Mouse (Mus musculus): ENCODE measurements around the gene Tmem79. TPM values are rescaled to one million over a fixed set of nuclear protein-coding genes. Genes with fewer than 3 reads are reported as not detected.

Tmem79 gene
- polyA plus RNA-seq (2012; rRNA removed; ENCODE audit: low replicate concordance): 39.1 and 40.3 TPM in 2 replicates

DNA sequence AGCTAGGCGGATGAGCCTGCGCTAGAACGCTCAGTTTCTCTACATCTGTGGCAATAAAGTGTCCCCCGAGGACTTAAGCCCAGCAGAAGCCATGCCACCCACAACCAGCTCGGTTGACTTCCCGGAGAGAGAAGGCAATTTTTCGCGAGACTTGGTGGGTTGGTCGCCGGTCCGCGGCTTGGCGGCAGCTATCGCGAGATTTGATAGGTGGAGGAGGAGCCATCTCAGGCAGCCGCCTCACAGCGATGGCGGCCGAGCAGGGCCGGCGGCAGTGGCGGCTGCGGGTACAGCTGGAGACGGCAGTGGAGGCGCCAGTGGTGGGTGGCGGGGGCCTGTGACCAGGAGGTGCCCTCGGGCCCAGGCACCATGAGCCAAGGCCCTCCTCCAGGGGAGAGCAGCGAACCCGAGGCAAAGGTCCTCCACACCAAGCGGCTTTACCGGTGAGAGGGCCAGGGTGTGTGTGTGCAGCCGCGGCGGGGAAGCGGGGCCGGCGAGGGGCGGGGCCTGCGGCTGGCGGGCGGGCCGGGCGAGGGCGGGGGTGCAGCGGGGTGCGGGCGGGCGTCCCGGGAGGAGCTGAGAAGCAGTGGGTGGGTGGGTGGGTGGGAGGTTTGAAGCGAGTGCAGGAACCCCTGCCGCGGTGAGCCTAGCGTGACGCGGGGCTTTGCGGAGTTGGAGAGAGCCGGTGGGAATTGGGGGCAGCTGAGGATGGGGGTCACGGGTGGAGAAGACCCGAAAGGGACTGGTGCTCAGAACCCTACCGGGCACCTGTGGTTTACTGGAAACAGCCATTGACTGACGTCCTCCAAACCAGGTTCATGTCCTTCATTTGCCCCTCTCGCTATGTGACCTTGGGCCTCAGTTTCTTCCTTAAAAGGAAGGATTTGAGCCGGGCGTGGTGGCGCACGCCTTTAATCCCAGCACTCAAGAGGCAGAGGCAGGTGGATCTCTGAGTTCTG, at the start of gene Tmem79, which contains the start of gene Smg5:
TSS of gene Tmem79 (minus strand) at position 91 of the 956 bp plus-strand sequence.
TSS of gene Smg5 (plus strand) at position 203 of the 956 bp plus-strand sequence.

DNA sequence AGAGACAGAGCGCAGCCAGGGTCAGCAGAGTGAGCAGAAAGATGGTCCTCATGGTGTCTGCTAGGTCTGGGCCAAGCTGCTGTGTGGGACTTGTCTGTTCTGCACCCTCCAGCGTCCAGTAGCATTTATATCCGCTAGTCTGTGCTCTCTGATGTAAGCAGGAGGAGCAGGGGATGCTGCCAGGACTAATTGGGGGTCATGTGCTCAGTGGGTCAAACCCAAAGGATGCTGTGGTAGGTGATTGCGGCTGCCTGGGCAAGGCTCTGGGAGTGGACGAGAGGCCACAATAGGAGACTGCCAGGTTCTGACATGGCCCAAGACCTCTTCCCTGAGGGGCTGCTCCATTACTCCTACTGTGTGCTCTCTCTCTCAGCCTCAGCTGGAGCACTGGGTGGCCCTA, 48.4 kb upstream of the Tmem79 start, which contains the start of gene Bglap:
TSS of gene Bglap (minus strand) at position 101 of the 400 bp plus-strand sequence.

DNA sequence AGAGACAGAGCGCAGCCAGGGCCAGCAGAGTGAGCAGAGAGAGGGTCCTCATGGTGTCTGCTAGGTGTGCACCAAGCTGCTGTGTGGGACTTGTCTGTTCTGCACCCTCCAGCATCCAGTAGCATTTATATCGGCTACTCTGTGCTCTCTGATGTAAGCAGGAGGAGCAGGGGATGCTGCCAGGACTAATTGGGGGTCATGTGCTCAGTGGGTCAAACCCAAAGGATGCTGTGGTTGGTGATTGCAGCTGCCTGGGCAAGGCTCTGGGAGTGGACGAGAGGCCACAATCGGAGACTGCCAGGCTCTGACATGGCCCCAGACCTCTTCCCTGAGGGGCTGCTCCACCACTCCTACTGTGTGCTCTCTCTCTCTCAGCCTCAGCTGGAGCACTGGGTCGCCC, 42.7 kb upstream of the Tmem79 start, which contains the start of gene Bglap2:
TSS of gene Bglap2 (minus strand) at position 101 of the 400 bp plus-strand sequence.

DNA sequence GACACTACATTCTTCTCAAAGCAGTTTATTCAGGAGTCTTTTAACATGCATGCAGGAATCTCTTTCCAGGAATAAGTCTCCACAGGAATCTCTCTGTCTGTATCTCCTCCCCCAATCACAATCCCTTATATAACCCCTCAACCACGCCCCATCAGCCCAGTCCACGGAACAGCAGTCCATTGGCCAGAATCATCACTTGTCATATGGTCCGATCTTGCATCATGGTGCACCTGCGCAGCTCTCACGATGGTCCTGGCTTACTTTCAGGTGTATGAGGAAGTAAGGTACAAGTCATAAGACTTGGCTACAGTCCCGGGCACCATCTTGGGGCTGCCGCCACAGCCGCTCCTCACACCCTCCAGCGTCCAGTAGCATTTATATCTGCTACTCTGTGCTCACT, 36.7 kb upstream of the Tmem79 start, which contains the start of gene Bglap3:
TSS of gene Bglap3 (minus strand) at position 101 of the 400 bp plus-strand sequence.

DNA sequence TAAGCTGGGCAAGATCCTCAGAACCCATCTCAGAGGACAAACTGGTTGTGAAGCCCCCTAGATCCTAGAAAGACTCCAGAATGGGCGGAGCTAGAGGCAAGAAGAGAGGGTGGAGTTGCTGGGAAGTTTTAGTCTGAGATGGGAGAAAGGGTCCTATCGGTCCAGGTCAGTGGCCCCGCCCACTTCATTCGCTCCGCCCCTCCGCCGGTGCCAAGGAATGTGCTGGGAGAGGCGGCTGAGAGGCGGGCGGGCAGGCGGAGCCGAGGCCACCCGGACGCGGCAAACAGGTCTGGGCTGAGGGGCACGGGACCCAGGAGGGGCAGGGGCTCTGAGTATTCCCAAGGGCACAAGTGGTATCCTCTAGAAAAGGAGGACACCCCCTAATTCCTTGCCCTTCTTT, 28.4 kb upstream of the Tmem79 start, which contains the start of gene Paqr6:
TSS of gene Paqr6 (plus strand) at position 248 of the 400 bp plus-strand sequence.

DNA sequence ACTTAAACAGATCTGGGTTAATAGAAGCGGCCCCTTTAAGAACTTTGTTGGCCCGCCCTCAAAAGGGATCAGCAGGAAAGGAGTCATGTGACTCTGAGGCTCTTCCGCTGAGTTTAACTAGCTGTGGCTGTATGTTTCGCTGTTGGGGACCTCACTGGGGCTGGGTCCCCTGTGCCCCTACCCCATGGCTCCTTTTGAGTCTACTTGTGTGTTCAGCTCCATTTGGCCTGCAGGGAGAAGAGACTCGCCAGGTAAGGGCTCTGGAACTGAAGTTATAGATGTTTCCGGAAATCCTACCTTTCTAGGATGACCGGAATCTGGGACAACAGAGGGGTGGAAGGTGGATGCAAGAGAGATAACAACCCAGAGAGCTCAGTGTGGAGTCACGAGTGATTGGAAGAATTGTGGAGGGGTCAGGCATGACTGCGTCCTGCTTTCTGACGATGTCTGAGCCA, 11.0 kb downstream of the Tmem79 start, which contains the start of gene Glmp:
TSS of gene Glmp (plus strand) at position 73 of the 455 bp plus-strand sequence.

DNA sequence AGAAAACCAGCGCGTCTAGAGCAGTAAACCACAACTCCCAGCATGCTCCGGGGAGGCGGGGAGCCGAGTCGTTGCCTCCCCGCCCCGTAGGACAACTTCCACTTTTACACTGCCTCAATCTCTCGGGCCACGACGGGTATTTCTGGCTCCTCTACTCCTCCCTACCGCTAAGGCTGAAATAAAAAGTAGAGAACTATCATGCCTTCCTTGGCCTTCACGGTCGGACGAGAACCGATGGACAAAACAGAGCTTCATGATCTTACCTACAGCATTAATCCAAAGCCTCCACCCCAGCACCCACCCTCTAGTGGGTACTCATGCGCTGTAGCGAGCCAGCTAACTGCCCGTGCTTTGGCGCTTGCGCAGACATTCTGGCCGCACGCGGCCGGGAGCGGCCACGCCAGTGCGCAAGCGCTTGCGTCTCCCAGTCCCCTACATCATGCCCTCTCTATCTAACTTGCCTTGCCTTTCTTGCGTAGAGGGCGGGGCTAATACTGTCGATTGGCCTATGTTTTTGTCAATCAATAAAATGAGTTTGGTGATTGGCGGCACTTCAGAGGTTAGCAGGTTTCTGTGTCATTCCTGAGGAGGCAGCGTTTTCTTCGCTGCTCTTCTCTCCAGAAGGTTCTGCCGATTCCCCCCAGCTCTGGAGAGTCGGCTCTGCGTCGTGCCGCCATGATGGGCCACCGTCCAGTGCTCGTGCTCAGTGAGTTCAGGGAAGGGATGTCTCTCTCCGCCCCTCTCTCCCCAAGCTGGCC, 39.2 kb downstream of the Tmem79 start, which contains the start of the genes Tsacc and Cct3:
TSS of gene Tsacc (minus strand) at position 439 of the 758 bp plus-strand sequence.
TSS of gene Cct3 (plus strand) at position 556 of the 758 bp plus-strand sequence.

DNA sequence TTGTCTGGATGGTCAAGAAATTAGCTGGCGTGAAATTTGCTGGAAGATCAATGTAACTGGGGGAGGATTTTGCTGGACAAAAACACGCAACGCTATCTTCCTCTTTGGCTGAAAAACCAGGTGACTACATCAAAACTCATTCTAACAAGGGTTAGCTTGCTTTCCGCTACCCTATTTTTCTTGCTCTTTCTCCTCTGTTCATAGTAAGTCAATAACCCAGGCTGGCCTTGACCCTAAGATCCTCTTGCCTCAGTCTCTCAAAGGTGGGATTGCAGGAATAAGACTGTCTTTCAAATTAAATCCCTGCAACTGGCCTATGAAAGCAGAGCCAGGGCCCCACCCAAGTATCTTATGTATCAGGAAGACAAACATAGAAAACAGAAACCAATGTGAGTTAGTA, 48.8 kb downstream of the Tmem79 start, which contains the start of gene Gm38392:
TSS of gene Gm38392 (minus strand) at position 101 of the 400 bp plus-strand sequence.

Other genes starting within 250 kb of the Tmem79 start
- gene Mef2d, start 193.8 kb downstream of the Tmem79 start, polyA plus RNA-seq (2012; rRNA removed; ENCODE audit: low replicate concordance): 56.6 and 78.8 TPM in 2 replicates
- gene Rhbg, start 81.4 kb downstream of the Tmem79 start, polyA plus RNA-seq (2012; rRNA removed; ENCODE audit: low replicate concordance): 1.3 and 2.6 TPM in 2 replicates
- 0.33 and 0.42 TPM in 2 replicates for gene Gm38392, start 48.9 kb downstream of the Tmem79 start, polyA plus RNA-seq (2012; rRNA removed; ENCODE audit: low replicate concordance)
- gene Tsacc, start 39.1 kb downstream of the Tmem79 start, polyA plus RNA-seq (2012; rRNA removed; ENCODE audit: low replicate concordance): 5.6 and 5.7 TPM in 2 replicates
- 112 and 200 TPM in 2 replicates for gene Cct3, start 39.0 kb downstream of the Tmem79 start, polyA plus RNA-seq (2012; rRNA removed; ENCODE audit: low replicate concordance)
- gene Glmp, start 11.1 kb downstream of the Tmem79 start, polyA plus RNA-seq (2012; rRNA removed; ENCODE audit: low replicate concordance): 237 and 305 TPM in 2 replicates
- gene Smg5, start 112 bp upstream of the Tmem79 start, polyA plus RNA-seq (2012; rRNA removed; ENCODE audit: low replicate concordance): 60.2 and 94.7 TPM in 2 replicates
- 10.3 and 13.1 TPM in 2 replicates for gene Paqr6, start 28.4 kb upstream of the Tmem79 start, polyA plus RNA-seq (2012; rRNA removed; ENCODE audit: low replicate concordance)
- 0.14 and 0.19 TPM in 2 replicates for gene Bglap3, start 36.6 kb upstream of the Tmem79 start, polyA plus RNA-seq (2012; rRNA removed; ENCODE audit: low replicate concordance)
- gene Bglap2, start 42.6 kb upstream of the Tmem79 start, polyA plus RNA-seq (2012; rRNA removed; ENCODE audit: low replicate concordance): not detected in 2 replicates
- gene Bglap, start 48.3 kb upstream of the Tmem79 start, polyA plus RNA-seq (2012; rRNA removed; ENCODE audit: low replicate concordance): not detected in 2 replicates
- 35.7 and 50.0 TPM in 2 replicates for gene Pmf1, start 74.2 kb upstream of the Tmem79 start, polyA plus RNA-seq (2012; rRNA removed; ENCODE audit: low replicate concordance)
- 57.9 and 74.4 TPM in 2 replicates for gene Slc25a44, start 89.0 kb upstream of the Tmem79 start, polyA plus RNA-seq (2012; rRNA removed; ENCODE audit: low replicate concordance)
- gene Sema4a, start 125.0 kb upstream of the Tmem79 start, polyA plus RNA-seq (2012; rRNA removed; ENCODE audit: low replicate concordance): 51.9 and 53.4 TPM in 2 replicates
- 140 and 285 TPM in 2 replicates for gene Lmna, start 173.8 kb upstream of the Tmem79 start, polyA plus RNA-seq (2012; rRNA removed; ENCODE audit: low replicate concordance)
- gene Mex3a, start 196.2 kb upstream of the Tmem79 start, polyA plus RNA-seq (2012; rRNA removed; ENCODE audit: low replicate concordance): 0.56 and 12.0 TPM in 2 replicates
- gene Rab25, start 212.2 kb upstream of the Tmem79 start, polyA plus RNA-seq (2012; rRNA removed; ENCODE audit: low replicate concordance): 0.40 and 40.0 TPM in 2 replicates
- 148 and 176 TPM in 2 replicates for gene Lamtor2, start 216.9 kb upstream of the Tmem79 start, polyA plus RNA-seq (2012; rRNA removed; ENCODE audit: low replicate concordance)
- gene Ubqln4, start 217.6 kb upstream of the Tmem79 start, polyA plus RNA-seq (2012; rRNA removed; ENCODE audit: low replicate concordance): 63.5 and 103 TPM in 2 replicates
- 270 and 325 TPM in 2 replicates for gene Ssr2, start 239.7 kb upstream of the Tmem79 start, polyA plus RNA-seq (2012; rRNA removed; ENCODE audit: low replicate concordance)

Data from subcutaneous adipose tissue, adult 2 months (tissue).